Mouse (Mus musculus): Measurements from ENCODE around the gene Rpl3. TPM values are rescaled to one million over a fixed set of nuclear protein-coding genes. Genes with fewer than 3 reads are reported as not detected.

The Rpl3 gene
- polyA plus RNA-seq, 1 experiment from 2014 or later = 1,289 TPM

GRCm38 (mm10) chr15:80092041-80092441 is 373 bp upstream of the Rpl3 start:
- 10% methylated on average over 7 of the region's 7 CpGs for WGBS
- no peak overlapping the region for H3K4me3 ChIP-seq (ENCODE audit: low read depth, low read length)
- no peak for DNase-seq (ENCODE audit: low spot score)
- no peaks in the 10 kb centered on the region for H3K36me3 ChIP-seq (replicated peaks; ENCODE audit: control insufficient read depth, insufficient read depth, low read depth, low read length)
- H3K4me2 ChIP-seq (ENCODE audit: low read depth, low read length) = peak overlapping the region; percentile 15; the same call in 1 of the 2 replicates
- H3K27ac ChIP-seq (replicated peaks; ENCODE audit: low read depth, low read length) = no peak overlapping the region
- H3K9me3 ChIP-seq (replicated peaks; ENCODE audit: control insufficient read depth, low read length) = no peaks in the 10 kb centered on the region
- H3K9ac ChIP-seq (replicated peaks; ENCODE audit: low read length) = no peak overlapping the region
- peaks cover 22% of the 10 kb centered on the region for H3K27me3 ChIP-seq (ENCODE audit: control insufficient read depth, insufficient read depth, low read length)
- no peaks in the 10 kb centered on the region; the same call in 1 of the 2 replicates for H3K4me1 ChIP-seq (ENCODE audit: control insufficient read depth, insufficient read depth, low read length)
- ATAC-seq (replicated peaks; ENCODE audit: insufficient number of reproducible peaks, low FRiP score, low TSS enrichment, low read depth) = no peak

- Histone ChIP-seq H3K4me2 (ENCODE audit: low read depth, low read length) (peak overlapping the region; percentile 95), H3K27ac (replicated peaks; ENCODE audit: low read depth, low read length) (no peak overlapping the region), H3K4me3 (ENCODE audit: low read depth, low read length) (peak overlapping the region; percentile 65), H3K9me3 (replicated peaks; ENCODE audit: control insufficient read depth, low read length) (no peaks in the 10 kb centered on the region), H3K36me3 (replicated peaks; ENCODE audit: control insufficient read depth, insufficient read depth, low read depth, low read length) (no peaks in the 10 kb centered on the region), H3K27me3 (ENCODE audit: control insufficient read depth, insufficient read depth, low read length) (peaks cover 22% of the 10 kb centered on the region), H3K4me1 (ENCODE audit: control insufficient read depth, insufficient read depth, low read length) (no peaks in the 10 kb centered on the region), H3K9ac (replicated peaks; ENCODE audit: low read length) (peak overlapping the region; percentile 65)
- DNase-seq (ENCODE audit: low spot score) (peak; percentile 30), ATAC-seq (replicated peaks; ENCODE audit: insufficient number of reproducible peaks, low FRiP score, low TSS enrichment, low read depth) (0 out of 2 replicates have a peak, but pooled peaks have one; percentile 51)
- 3% methylated on average over 17 of the region's 17 CpGs for WGBS
These were observed 937 bp downstream of the Rpl3 start for GRCm38 (mm10) chr15:80090741-80091120.

GRCm38 (mm10) chr15:80090155-80090554 is 1.5 kb downstream of the Rpl3 start:
- WGBS = 78% methylated on average over 11 of the region's 11 CpGs
- Histone ChIP-seq H3K27me3 (ENCODE audit: control insufficient read depth, insufficient read depth, low read length) (peaks cover 22% of the 10 kb centered on the region), H3K36me3 (replicated peaks; ENCODE audit: control insufficient read depth, insufficient read depth, low read depth, low read length) (no peaks in the 10 kb centered on the region), H3K4me3 (ENCODE audit: low read depth, low read length) (no peak overlapping the region), H3K9ac (replicated peaks; ENCODE audit: low read length) (no peak overlapping the region), H3K4me1 (ENCODE audit: control insufficient read depth, insufficient read depth, low read length) (no peaks in the 10 kb centered on the region), H3K27ac (replicated peaks; ENCODE audit: low read depth, low read length) (no peak overlapping the region), H3K4me2 (ENCODE audit: low read depth, low read length) (no peak overlapping the region), H3K9me3 (replicated peaks; ENCODE audit: control insufficient read depth, low read length) (no peaks in the 10 kb centered on the region)
- ATAC-seq (replicated peaks; ENCODE audit: insufficient number of reproducible peaks, low FRiP score, low TSS enrichment, low read depth) (no peak), DNase-seq (ENCODE audit: low spot score) (no peak)

GRCm38 (mm10) chr15:80088637-80089036 is 3.0 kb downstream of the Rpl3 start:
- no peak overlapping the region for H3K4me2 ChIP-seq (ENCODE audit: low read depth, low read length)
- ATAC-seq (replicated peaks; ENCODE audit: insufficient number of reproducible peaks, low FRiP score, low TSS enrichment, low read depth) (no peak), DNase-seq (ENCODE audit: low spot score) (peak; percentile 94)
- H3K27ac ChIP-seq (replicated peaks; ENCODE audit: low read depth, low read length) = no peak overlapping the region
- H3K9ac ChIP-seq (replicated peaks; ENCODE audit: low read length) = no peak overlapping the region
- H3K4me1 ChIP-seq (ENCODE audit: control insufficient read depth, insufficient read depth, low read length) = no peaks in the 10 kb centered on the region
- H3K4me3 ChIP-seq (ENCODE audit: low read depth, low read length) = no peak overlapping the region
- 25% methylated on average over 4 of the region's 4 CpGs for WGBS
- no peaks in the 10 kb centered on the region for H3K36me3 ChIP-seq (replicated peaks; ENCODE audit: control insufficient read depth, insufficient read depth, low read depth, low read length)
- no peaks in the 10 kb centered on the region for H3K9me3 ChIP-seq (replicated peaks; ENCODE audit: control insufficient read depth, low read length)
- H3K27me3 ChIP-seq (ENCODE audit: control insufficient read depth, insufficient read depth, low read length) = peaks cover 22% of the 10 kb centered on the region

GRCm38 (mm10) chr15:80087406-80088012 is 4.2 kb downstream of the Rpl3 start:
- H3K4me1 ChIP-seq (ENCODE audit: control insufficient read depth, insufficient read depth, low read length) = no peaks in the 10 kb centered on the region
- ATAC-seq (replicated peaks; ENCODE audit: insufficient number of reproducible peaks, low FRiP score, low TSS enrichment, low read depth) = no peak

GRCm38 (mm10) chr15:80083740-80084139 is 7.9 kb downstream of the Rpl3 start:
- Histone ChIP-seq H3K4me1 (ENCODE audit: control insufficient read depth, insufficient read depth, low read length) (no peaks in the 10 kb centered on the region), H3K27me3 (ENCODE audit: control insufficient read depth, insufficient read depth, low read length) (no peaks in the 10 kb centered on the region), H3K4me2 (ENCODE audit: low read depth, low read length) (peak overlapping the region; percentile 61), H3K27ac (replicated peaks; ENCODE audit: low read depth, low read length) (peak overlapping the region; percentile 80), H3K36me3 (replicated peaks; ENCODE audit: control insufficient read depth, insufficient read depth, low read depth, low read length) (peaks cover 11% of the 10 kb centered on the region), H3K9ac (replicated peaks; ENCODE audit: low read length) (peak overlapping the region; percentile 65), H3K9me3 (replicated peaks; ENCODE audit: control insufficient read depth, low read length) (no peaks in the 10 kb centered on the region), H3K4me3 (ENCODE audit: low read depth, low read length) (peak overlapping the region; percentile 90)
- no peak for DNase-seq (ENCODE audit: low spot score)
- no peak for ATAC-seq (replicated peaks; ENCODE audit: insufficient number of reproducible peaks, low FRiP score, low TSS enrichment, low read depth)
- under 1% methylated on average over 12 of the region's 12 CpGs for WGBS

More at GRCm38 (mm10) chr15:80087406-80088012, 4.2 kb downstream of the Rpl3 start:
- Histone ChIP-seq H3K9ac (replicated peaks; ENCODE audit: low read length) (no peak overlapping the region), H3K36me3 (replicated peaks; ENCODE audit: control insufficient read depth, insufficient read depth, low read depth, low read length) (no peaks in the 10 kb centered on the region), H3K9me3 (replicated peaks; ENCODE audit: control insufficient read depth, low read length) (no peaks in the 10 kb centered on the region), H3K4me2 (ENCODE audit: low read depth, low read length) (no peak overlapping the region), H3K27ac (replicated peaks; ENCODE audit: low read depth, low read length) (no peak overlapping the region), H3K27me3 (ENCODE audit: control insufficient read depth, insufficient read depth, low read length) (peaks cover 17% of the 10 kb centered on the region), H3K4me3 (ENCODE audit: low read depth, low read length) (no peak overlapping the region)
- 80% methylated on average over 9 of the region's 9 CpGs for WGBS
- DNase-seq (ENCODE audit: low spot score) = no peak

GRCm38 (mm10) chr15:80083276-80083731 is 8.4 kb downstream of the Rpl3 start:
- H3K4me1 ChIP-seq (ENCODE audit: control insufficient read depth, insufficient read depth, low read length) = no peaks in the 10 kb centered on the region
- peak overlapping the region; percentile 96 for H3K9ac ChIP-seq (replicated peaks; ENCODE audit: low read length)
- peak overlapping the region; percentile 61 for H3K4me2 ChIP-seq (ENCODE audit: low read depth, low read length)
- peak overlapping the region; percentile 90 for H3K4me3 ChIP-seq (ENCODE audit: low read depth, low read length)
- peak; percentile 100 for DNase-seq (ENCODE audit: low spot score)
- H3K27ac ChIP-seq (replicated peaks; ENCODE audit: low read depth, low read length) = peak overlapping the region; percentile 80
- under 1% methylated on average over 30 of the region's 30 CpGs for WGBS
- H3K36me3 ChIP-seq (replicated peaks; ENCODE audit: control insufficient read depth, insufficient read depth, low read depth, low read length) = peaks cover 14% of the 10 kb centered on the region
- ATAC-seq (replicated peaks; ENCODE audit: insufficient number of reproducible peaks, low FRiP score, low TSS enrichment, low read depth) = peak; percentile 92
- H3K9me3 ChIP-seq (replicated peaks; ENCODE audit: control insufficient read depth, low read length) = no peaks in the 10 kb centered on the region
- no peaks in the 10 kb centered on the region for H3K27me3 ChIP-seq (ENCODE audit: control insufficient read depth, insufficient read depth, low read length)

- peak overlapping the region; percentile 57 for H3K27ac ChIP-seq (replicated peaks; ENCODE audit: low read depth, low read length)
- H3K4me2 ChIP-seq (ENCODE audit: low read depth, low read length) = peak overlapping the region; percentile 54
- DNase-seq (ENCODE audit: low spot score) (no peak), ATAC-seq (replicated peaks; ENCODE audit: insufficient number of reproducible peaks, low FRiP score, low TSS enrichment, low read depth) (no peak)
- H3K9ac ChIP-seq (replicated peaks; ENCODE audit: low read length) = peak overlapping the region; percentile 96
- peaks cover 17% of the 10 kb centered on the region for H3K36me3 ChIP-seq (replicated peaks; ENCODE audit: control insufficient read depth, insufficient read depth, low read depth, low read length)
- no peaks in the 10 kb centered on the region for H3K4me1 ChIP-seq (ENCODE audit: control insufficient read depth, insufficient read depth, low read length)
- H3K4me3 ChIP-seq (ENCODE audit: low read depth, low read length) = peak overlapping the region; percentile 90
- WGBS = 0% methylated on average over 21 of the region's 21 CpGs
- no peaks in the 10 kb centered on the region for H3K27me3 ChIP-seq (ENCODE audit: control insufficient read depth, insufficient read depth, low read length)
- no peaks in the 10 kb centered on the region for H3K9me3 ChIP-seq (replicated peaks; ENCODE audit: control insufficient read depth, low read length)
These were observed 8.9 kb downstream of the Rpl3 start for GRCm38 (mm10) chr15:80082661-80083275.
